Mouse (Mus musculus): ENCODE measurements around the gene Pkn3. TPM values are rescaled to one million over a fixed set of nuclear protein-coding genes. Genes with fewer than 3 reads are reported as not detected.

Pkn3 gene
- polyA plus RNA-seq, 1 experiment from 2014 or later = 3.4 TPM

DNA sequence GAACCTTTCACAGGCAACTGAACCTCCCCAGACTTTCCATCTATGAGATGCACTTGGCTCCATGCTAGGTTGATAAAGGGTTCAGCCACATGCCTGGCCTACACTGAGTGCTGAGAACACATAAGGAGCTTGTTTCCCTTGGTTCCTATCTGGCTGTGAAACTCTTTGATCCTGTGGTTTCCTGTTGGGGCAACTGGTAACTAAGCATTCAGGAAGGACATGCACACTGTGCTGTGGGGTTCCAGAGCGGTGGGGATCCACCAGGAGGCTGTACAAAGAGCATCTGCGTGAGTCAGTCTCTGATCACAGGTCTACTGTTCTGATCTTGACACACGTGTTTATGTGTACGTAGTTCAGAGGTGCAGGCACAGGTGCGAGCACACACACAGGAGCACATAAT is 35.1 kb downstream of the Pkn3 start:
- Histone ChIP-seq H3K9ac (ENCODE audit: low read depth, low read length) (no peak overlapping the region), H3K4me3 (ENCODE audit: low read depth, low read length) (no peak overlapping the region), H3K4me2 (replicated peaks; ENCODE audit: low read depth) (no peak overlapping the region), H3K9me3 (ENCODE audit: control insufficient read depth) (no peaks in the 10 kb centered on the region), H3K36me3 (ENCODE audit: control insufficient read depth, insufficient read depth) (peaks cover 45% of the 10 kb centered on the region), H3K27ac (ENCODE audit: low read depth, low read length) (no peak overlapping the region), H3K4me1 (replicated peaks; ENCODE audit: control insufficient read depth, insufficient read depth, low read length) (no peaks in the 10 kb centered on the region), H3K27me3 (replicated peaks; ENCODE audit: control insufficient read depth, insufficient read depth, low read length) (no peaks in the 10 kb centered on the region)
- TF ChIP-seq CTCF (IDR thresholded peaks at IDR 0.05; ENCODE audit: low read depth) = no peak
- 88% methylated on average over 5 of the region's 5 CpGs for WGBS
- ATAC-seq = no peak

DNA sequence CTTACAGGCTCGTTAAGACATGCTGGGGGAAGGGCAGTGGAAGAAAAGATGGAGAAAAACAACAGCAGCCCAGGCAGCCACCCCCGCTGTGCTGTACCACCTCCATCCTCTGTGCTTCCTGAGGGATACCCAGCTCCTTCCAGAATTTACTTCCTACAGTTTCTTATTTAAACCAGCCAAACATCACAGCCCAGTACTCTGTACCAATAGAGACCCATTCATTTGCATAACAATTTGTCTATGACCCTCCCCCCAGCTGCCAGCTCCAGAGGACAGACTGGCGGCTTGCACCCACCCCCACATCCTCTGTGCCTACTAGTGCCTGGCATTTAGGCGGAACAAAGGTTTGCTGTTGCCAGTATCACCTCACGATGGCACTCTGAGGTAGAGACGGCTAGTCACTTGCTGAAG is 42.2 kb downstream of the Pkn3 start:
- WGBS = 52% methylated on average over 6 of the region's 6 CpGs
- Histone ChIP-seq H3K9me3 (ENCODE audit: control insufficient read depth) (no peaks in the 10 kb centered on the region), H3K27me3 (replicated peaks; ENCODE audit: control insufficient read depth, insufficient read depth, low read length) (no peaks in the 10 kb centered on the region), H3K27ac (ENCODE audit: low read depth, low read length) (no peak overlapping the region), H3K4me1 (replicated peaks; ENCODE audit: control insufficient read depth, insufficient read depth, low read length) (no peaks in the 10 kb centered on the region), H3K4me2 (replicated peaks; ENCODE audit: low read depth) (no peak overlapping the region), H3K9ac (ENCODE audit: low read depth, low read length) (no peak overlapping the region), H3K4me3 (ENCODE audit: low read depth, low read length) (no peak overlapping the region), H3K36me3 (ENCODE audit: control insufficient read depth, insufficient read depth) (peaks cover 6% of the 10 kb centered on the region)
- TF ChIP-seq CTCF (IDR thresholded peaks at IDR 0.05; ENCODE audit: low read depth) = no peak
- ATAC-seq = no peak

DNA sequence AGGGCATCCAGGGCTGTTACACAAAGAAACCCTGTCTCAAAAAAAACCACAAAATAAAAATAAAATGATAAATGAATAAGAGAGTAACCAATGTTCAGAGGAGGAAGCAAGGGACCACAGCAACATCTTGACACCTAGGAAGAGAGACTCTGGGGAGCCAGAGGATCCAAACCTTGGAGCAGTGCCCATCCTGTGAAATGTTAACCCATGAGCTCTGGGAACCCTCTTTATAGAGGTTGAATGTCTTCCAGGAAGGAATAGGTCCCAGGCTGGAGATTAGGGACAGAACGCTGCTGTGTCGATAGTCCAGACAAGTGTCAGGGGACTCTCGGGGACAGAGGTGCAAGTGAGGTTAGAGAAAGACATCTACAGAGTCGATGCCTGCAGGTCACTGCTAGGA is 42.8 kb downstream of the Pkn3 start:
- Histone ChIP-seq H3K9me3 (ENCODE audit: control insufficient read depth) (no peaks in the 10 kb centered on the region), H3K4me2 (replicated peaks; ENCODE audit: low read depth) (no peak overlapping the region), H3K4me3 (ENCODE audit: low read depth, low read length) (no peak overlapping the region), H3K36me3 (ENCODE audit: control insufficient read depth, insufficient read depth) (peaks cover 6% of the 10 kb centered on the region), H3K4me1 (replicated peaks; ENCODE audit: control insufficient read depth, insufficient read depth, low read length) (no peaks in the 10 kb centered on the region), H3K9ac (ENCODE audit: low read depth, low read length) (no peak overlapping the region), H3K27me3 (replicated peaks; ENCODE audit: control insufficient read depth, insufficient read depth, low read length) (no peaks in the 10 kb centered on the region), H3K27ac (ENCODE audit: low read depth, low read length) (no peak overlapping the region)
- 94% methylated on average over 4 of the region's 4 CpGs for whole genome bisulfite sequencing
- TF ChIP-seq CTCF (IDR thresholded peaks at IDR 0.05; ENCODE audit: low read depth) = no peak
- ATAC-seq = no peak

DNA sequence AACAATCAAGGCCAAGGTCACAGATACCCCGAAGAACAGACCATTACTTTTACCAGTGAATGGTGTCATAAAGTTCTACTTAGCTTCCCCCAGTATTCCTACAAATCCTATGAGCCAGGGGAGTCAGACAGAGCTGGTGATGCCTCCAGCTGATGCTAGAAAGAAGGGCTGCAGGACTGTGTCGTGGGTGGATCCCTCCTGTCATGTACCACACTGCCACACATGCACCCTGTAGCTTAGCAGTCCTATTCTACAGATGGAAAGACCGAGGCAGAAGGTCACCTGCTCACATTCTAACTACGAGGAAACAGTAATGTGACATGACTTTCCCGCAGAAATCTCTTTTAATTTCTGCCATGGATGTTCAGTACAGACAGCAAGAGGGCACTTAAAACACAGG is 45.3 kb downstream of the Pkn3 start:
- H3K9me3 ChIP-seq (ENCODE audit: control insufficient read depth) = no peaks in the 10 kb centered on the region
- 80% methylated on average over 5 of the region's 5 CpGs for WGBS
- H3K36me3 ChIP-seq (ENCODE audit: control insufficient read depth, insufficient read depth) = peaks cover 6% of the 10 kb centered on the region
- H3K9ac ChIP-seq (ENCODE audit: low read depth, low read length) = no peak overlapping the region
- TF ChIP-seq CTCF (IDR thresholded peaks at IDR 0.05; ENCODE audit: low read depth) = no peak
- H3K4me1 ChIP-seq (replicated peaks; ENCODE audit: control insufficient read depth, insufficient read depth, low read length) = no peaks in the 10 kb centered on the region
- H3K27me3 ChIP-seq (replicated peaks; ENCODE audit: control insufficient read depth, insufficient read depth, low read length) = no peaks in the 10 kb centered on the region
- no peak for ATAC-seq
- no peak overlapping the region for H3K4me3 ChIP-seq (ENCODE audit: low read depth, low read length)
- H3K4me2 ChIP-seq (replicated peaks; ENCODE audit: low read depth) = no peak overlapping the region; the same call in 1 of the 2 replicates
- H3K27ac ChIP-seq (ENCODE audit: low read depth, low read length) = no peak overlapping the region

DNA sequence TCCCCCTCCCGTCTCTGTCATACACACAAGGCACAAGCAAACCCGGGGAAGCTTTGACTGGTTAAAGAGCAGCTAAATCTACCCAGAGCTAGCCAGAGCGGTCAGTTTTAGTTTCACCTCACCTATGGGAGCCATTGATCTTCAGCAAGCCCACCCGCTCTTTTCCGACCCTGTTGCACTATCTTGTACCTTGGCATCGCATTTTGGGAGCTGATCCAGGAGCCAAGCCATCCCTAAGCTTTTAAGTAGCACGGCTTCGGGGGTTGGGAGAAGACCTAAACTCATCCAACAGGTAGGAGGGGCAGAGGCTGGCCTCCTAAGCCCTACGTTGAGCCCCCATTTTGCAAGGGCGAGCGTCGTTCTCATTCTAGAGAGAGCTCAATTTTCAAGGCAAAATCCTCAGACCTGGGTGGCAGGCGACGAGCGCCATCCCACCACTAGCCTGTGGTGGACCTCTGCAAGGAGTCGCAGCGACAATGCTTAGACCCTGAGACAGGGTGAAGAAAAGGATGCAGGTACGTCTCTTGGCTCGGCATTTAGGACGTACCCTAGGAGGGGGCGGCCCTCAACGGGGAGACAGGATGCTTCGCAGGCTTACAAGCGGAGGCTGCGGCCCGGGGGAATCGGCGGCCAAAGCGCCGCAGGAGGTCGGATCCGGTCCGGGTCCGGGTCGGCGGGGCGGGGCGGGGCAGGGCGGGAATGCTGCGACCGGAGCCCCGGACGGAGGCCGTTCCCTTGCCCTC is 46.4 kb downstream of the Pkn3 start:
- H3K9ac ChIP-seq (ENCODE audit: low read depth, low read length) = peak overlapping the region; percentile 76
- no peak for TF ChIP-seq CTCF (IDR thresholded peaks at IDR 0.05; ENCODE audit: low read depth)
- no peaks in the 10 kb centered on the region for H3K4me1 ChIP-seq (replicated peaks; ENCODE audit: control insufficient read depth, insufficient read depth, low read length)
- peaks cover 6% of the 10 kb centered on the region for H3K36me3 ChIP-seq (ENCODE audit: control insufficient read depth, insufficient read depth)
- H3K27ac ChIP-seq (ENCODE audit: low read depth, low read length) = peak overlapping the region; percentile 77
- ATAC-seq = no peak; the same call in 1 of the 2 replicates
- peak overlapping the region; percentile 80 for H3K4me2 ChIP-seq (replicated peaks; ENCODE audit: low read depth)
- peak overlapping the region; percentile 85 for H3K4me3 ChIP-seq (ENCODE audit: low read depth, low read length)
- 1% methylated on average over 44 of the region's 44 CpGs for whole genome bisulfite sequencing
- H3K9me3 ChIP-seq (ENCODE audit: control insufficient read depth) = no peaks in the 10 kb centered on the region
- H3K27me3 ChIP-seq (replicated peaks; ENCODE audit: control insufficient read depth, insufficient read depth, low read length) = no peaks in the 10 kb centered on the region

DNA sequence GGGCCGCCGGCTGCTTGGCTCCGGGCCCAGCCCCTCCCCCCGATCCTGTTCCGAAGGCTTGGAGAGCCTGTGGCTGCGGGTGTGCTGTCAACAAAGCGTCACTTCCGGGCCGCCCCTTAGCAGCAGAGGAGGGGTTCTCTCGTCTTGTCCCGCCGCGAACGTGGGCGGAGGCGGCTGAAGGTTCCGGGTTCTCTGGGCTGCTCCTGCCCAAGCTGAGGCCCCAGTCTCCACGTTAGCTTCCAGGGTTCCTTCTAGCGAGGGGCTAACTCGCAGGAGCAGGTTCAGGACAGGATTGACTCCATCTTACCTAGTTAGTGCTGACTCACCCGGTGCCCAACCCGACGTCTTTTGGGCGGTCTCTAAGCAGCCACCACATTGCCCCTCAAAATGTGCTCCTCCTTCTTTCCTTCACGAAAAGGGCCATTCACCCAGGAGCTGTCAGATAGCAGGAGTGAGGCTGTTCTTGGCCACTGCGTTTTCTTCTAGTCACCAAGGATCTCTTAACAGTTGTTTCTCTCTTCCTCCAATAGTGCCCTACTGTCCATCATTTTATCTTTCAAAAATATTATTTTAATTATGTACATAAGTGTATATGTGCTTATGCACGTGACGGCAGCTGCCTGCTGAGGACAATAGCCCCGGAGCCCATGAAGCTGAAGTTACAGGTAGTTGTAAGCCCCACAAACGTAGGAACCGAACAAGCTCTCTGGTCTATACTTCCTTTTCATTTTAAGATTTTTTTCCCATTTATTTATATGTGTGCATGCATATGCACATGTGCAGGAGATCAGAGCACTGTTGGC is 47.2 kb downstream of the Pkn3 start, which contains the start of gene Zer1:
Gene Zer1 (minus strand): TSS at position 114 of the 803 bp plus-strand sequence.
- whole genome bisulfite sequencing = 9% methylated on average over 31 of the region's 31 CpGs
- H3K4me2 ChIP-seq (replicated peaks; ENCODE audit: low read depth) = peak within 1 kb of the TSS; percentile 80
- H3K4me1 ChIP-seq (replicated peaks; ENCODE audit: control insufficient read depth, insufficient read depth, low read length) = no peaks in the 10 kb centered on the region
- no peak for TF ChIP-seq CTCF (IDR thresholded peaks at IDR 0.05; ENCODE audit: low read depth)
- peak within 1 kb of the TSS; percentile 77 for H3K27ac ChIP-seq (ENCODE audit: low read depth, low read length)
- H3K9ac ChIP-seq (ENCODE audit: low read depth, low read length) = peak within 1 kb of the TSS; percentile 76
- peak; percentile 94 for ATAC-seq
- no peaks in the 10 kb centered on the region for H3K27me3 ChIP-seq (replicated peaks; ENCODE audit: control insufficient read depth, insufficient read depth, low read length)
- peak within 1 kb of the TSS; percentile 85 for H3K4me3 ChIP-seq (ENCODE audit: low read depth, low read length)
- H3K36me3 ChIP-seq (ENCODE audit: control insufficient read depth, insufficient read depth) = peaks cover 6% of the 10 kb centered on the region
- H3K9me3 ChIP-seq (ENCODE audit: control insufficient read depth) = no peaks in the 10 kb centered on the region
